Mouse (Mus musculus): ENCODE measurements around the gene Prdm5. TPM values are rescaled to one million over a fixed set of nuclear protein-coding genes. Genes with fewer than 3 reads are reported as not detected.

Prdm5 gene
- polyA plus RNA-seq, 1 experiment from 2014 or later, result 7.2 TPM

DNA sequence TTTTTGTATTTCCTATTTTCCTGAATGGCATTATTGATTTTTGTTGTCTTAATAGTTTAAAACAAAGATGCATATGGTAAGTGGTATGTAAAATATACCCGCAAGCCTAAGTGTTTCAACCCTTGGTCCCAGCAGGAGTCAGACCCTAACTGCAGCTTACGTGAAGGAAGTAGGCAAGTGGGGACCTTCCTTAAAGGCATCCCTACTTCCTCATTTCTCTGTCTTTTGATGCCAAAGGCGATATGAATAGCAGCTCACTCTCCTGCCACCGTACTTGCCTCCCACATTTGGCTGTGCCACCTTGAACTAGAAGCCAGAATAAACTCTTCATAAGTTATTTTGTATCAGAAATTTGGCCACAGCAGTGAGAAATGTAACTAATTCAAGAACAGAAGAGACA, 63.8 kb downstream of the Prdm5 start:
- no peak overlapping the region for H3K4me3 ChIP-seq (ENCODE audit: low read depth, low read length)
- ATAC-seq (ENCODE audit: low FRiP score, low TSS enrichment) (no peak), DNase-seq (ENCODE audit: low spot score) (no peak)
- H3K4me1 ChIP-seq (replicated peaks; ENCODE audit: control insufficient read depth, insufficient read depth), result no peaks in the 10 kb centered on the region
- no peaks in the 10 kb centered on the region for H3K9me3 ChIP-seq (ENCODE audit: control insufficient read depth, low read length)
- no peaks in the 10 kb centered on the region for H3K36me3 ChIP-seq (ENCODE audit: control insufficient read depth, insufficient read depth, low read length)
- H3K27ac ChIP-seq (replicated peaks), result no peak overlapping the region
- WGBS, result 89% methylated on average over 4 of the region's 4 CpGs
- H3K27me3 ChIP-seq (ENCODE audit: control insufficient read depth, insufficient read depth, low read length), result no peaks in the 10 kb centered on the region
- no peak overlapping the region for H3K4me2 ChIP-seq (replicated peaks; ENCODE audit: low read depth)
- H3K9ac ChIP-seq (ENCODE audit: low read length), result no peak overlapping the region
- no peak for TF ChIP-seq EP300 (optimal IDR thresholded peaks at IDR 0.05)
- TF ChIP-seq CTCF (IDR thresholded peaks at IDR 0.05; ENCODE audit: low read depth), result no peak

DNA sequence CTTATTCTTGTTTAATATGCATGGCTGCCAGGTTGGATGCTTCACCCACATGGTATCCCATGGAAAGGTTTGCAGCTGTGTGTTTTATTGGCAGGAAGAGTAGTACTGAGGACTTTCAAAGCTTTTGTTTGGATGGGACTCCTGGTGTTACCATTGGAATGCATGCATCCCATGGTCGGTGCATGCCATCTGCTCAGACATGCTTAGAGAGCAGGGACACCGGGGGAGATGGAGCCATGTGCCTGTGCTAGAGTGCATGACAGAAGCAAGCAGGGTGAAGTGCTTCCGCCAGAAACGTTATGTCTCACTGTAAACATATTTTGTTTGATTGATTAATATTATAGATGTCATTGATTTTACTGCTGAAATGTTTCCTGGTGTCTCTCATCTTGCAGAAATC, 70.3 kb downstream of the Prdm5 start:
- WGBS, result 45% methylated on average over 4 of the region's 4 CpGs
- Histone ChIP-seq H3K27me3 (ENCODE audit: control insufficient read depth, insufficient read depth, low read length) (no peaks in the 10 kb centered on the region), H3K4me3 (ENCODE audit: low read depth, low read length) (no peak overlapping the region), H3K4me1 (replicated peaks; ENCODE audit: control insufficient read depth, insufficient read depth) (no peaks in the 10 kb centered on the region), H3K9ac (ENCODE audit: low read length) (no peak overlapping the region), H3K4me2 (replicated peaks; ENCODE audit: low read depth) (no peak overlapping the region), H3K27ac (replicated peaks) (no peak overlapping the region), H3K36me3 (ENCODE audit: control insufficient read depth, insufficient read depth, low read length) (no peaks in the 10 kb centered on the region), H3K9me3 (ENCODE audit: control insufficient read depth, low read length) (no peaks in the 10 kb centered on the region)
- DNase-seq (ENCODE audit: low spot score) (no peak), ATAC-seq (ENCODE audit: low FRiP score, low TSS enrichment) (no peak)
- TF ChIP-seq EP300 (optimal IDR thresholded peaks at IDR 0.05) (no peak), CTCF (IDR thresholded peaks at IDR 0.05; ENCODE audit: low read depth) (no peak)

DNA sequence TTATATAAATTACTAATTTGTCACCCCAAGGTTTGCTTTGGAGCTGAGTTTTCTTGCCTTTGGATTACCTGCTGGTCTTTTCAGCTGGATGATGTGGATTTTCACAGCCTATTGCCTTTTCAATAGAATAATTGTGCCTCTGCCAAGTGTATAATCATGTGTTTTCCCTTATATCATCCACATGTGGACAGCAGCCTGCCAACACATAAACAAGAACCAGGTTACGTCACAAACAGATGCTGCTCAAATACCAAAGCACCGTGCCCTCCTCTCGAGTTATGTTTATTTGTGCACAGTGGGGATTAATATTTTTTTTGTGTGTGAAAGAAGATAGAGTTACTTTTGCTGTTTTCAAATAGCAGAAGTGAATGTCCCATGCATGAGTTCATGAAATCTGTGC, 70.9 kb downstream of the Prdm5 start:
- no peak overlapping the region for H3K4me2 ChIP-seq (replicated peaks; ENCODE audit: low read depth)
- H3K27ac ChIP-seq (replicated peaks), result no peak overlapping the region
- no peaks in the 10 kb centered on the region for H3K4me1 ChIP-seq (replicated peaks; ENCODE audit: control insufficient read depth, insufficient read depth)
- H3K4me3 ChIP-seq (ENCODE audit: low read depth, low read length), result no peak overlapping the region
- no peaks in the 10 kb centered on the region for H3K27me3 ChIP-seq (ENCODE audit: control insufficient read depth, insufficient read depth, low read length)
- TF ChIP-seq CTCF (IDR thresholded peaks at IDR 0.05; ENCODE audit: low read depth) (no peak), EP300 (optimal IDR thresholded peaks at IDR 0.05) (no peak)
- DNase-seq (ENCODE audit: low spot score) (no peak), ATAC-seq (ENCODE audit: low FRiP score, low TSS enrichment) (no peak)
- H3K9ac ChIP-seq (ENCODE audit: low read length), result no peak overlapping the region
- H3K9me3 ChIP-seq (ENCODE audit: control insufficient read depth, low read length), result no peaks in the 10 kb centered on the region
- WGBS, result 59% methylated on average over 3 of the region's 3 CpGs
- H3K36me3 ChIP-seq (ENCODE audit: control insufficient read depth, insufficient read depth, low read length), result no peaks in the 10 kb centered on the region

DNA sequence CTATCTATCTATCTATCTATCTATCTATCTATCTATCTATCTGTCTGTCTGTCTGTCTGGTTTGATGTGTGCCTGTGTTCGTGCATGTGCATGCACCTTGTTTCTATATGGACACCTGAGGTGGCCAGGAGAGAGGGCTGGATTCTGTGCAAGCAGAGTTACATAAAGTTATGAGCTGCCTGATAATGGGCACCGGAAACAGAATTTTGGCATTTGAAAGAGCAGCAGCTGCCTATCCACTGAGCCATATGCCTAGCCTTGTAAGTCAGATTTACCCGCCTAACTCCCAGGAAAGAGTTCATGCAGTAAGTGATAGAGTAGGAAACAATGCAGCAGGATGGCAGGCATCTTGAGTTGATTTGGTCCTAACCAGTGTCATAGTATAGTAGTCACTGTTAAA, 71.4 kb downstream of the Prdm5 start:
- Histone ChIP-seq H3K27me3 (ENCODE audit: control insufficient read depth, insufficient read depth, low read length) (no peaks in the 10 kb centered on the region), H3K9ac (ENCODE audit: low read length) (no peak overlapping the region), H3K4me3 (ENCODE audit: low read depth, low read length) (no peak overlapping the region), H3K9me3 (ENCODE audit: control insufficient read depth, low read length) (no peaks in the 10 kb centered on the region), H3K27ac (replicated peaks) (no peak overlapping the region), H3K36me3 (ENCODE audit: control insufficient read depth, insufficient read depth, low read length) (no peaks in the 10 kb centered on the region), H3K4me2 (replicated peaks; ENCODE audit: low read depth) (no peak overlapping the region), H3K4me1 (replicated peaks; ENCODE audit: control insufficient read depth, insufficient read depth) (no peaks in the 10 kb centered on the region)
- DNase-seq (ENCODE audit: low spot score), result no peak
- no peak for ATAC-seq (ENCODE audit: low FRiP score, low TSS enrichment)
- TF ChIP-seq CTCF (IDR thresholded peaks at IDR 0.05; ENCODE audit: low read depth), result no peak
- no peak for TF ChIP-seq EP300 (optimal IDR thresholded peaks at IDR 0.05)
- 94% methylated on average over 3 of the region's 3 CpGs for whole genome bisulfite sequencing

DNA sequence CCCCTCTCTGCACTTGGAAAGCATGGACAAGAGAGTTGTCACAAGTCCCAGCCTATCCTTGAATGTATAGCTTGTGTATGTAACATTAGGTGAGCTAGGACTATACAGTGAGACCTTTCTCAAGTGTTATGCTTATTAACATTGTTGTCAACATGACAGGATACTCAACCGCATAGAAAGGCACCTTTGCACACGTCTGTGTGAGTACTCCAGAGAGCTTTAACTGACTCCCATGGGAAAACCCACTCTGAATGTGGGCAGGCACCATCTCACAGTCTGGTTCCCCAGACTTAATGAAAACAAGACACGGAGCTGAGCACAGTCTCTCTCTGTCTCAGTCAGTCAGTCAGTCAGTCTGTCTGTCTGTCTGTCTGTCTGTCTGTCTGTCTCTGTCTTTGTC, 75.2 kb downstream of the Prdm5 start:
- 79% methylated on average over 3 of the region's 3 CpGs for WGBS
- Histone ChIP-seq H3K4me3 (ENCODE audit: low read depth, low read length) (no peak overlapping the region), H3K9me3 (ENCODE audit: control insufficient read depth, low read length) (no peaks in the 10 kb centered on the region), H3K27ac (replicated peaks) (no peak overlapping the region), H3K4me2 (replicated peaks; ENCODE audit: low read depth) (no peak overlapping the region), H3K4me1 (replicated peaks; ENCODE audit: control insufficient read depth, insufficient read depth) (no peaks in the 10 kb centered on the region), H3K36me3 (ENCODE audit: control insufficient read depth, insufficient read depth, low read length) (no peaks in the 10 kb centered on the region), H3K9ac (ENCODE audit: low read length) (no peak overlapping the region), H3K27me3 (ENCODE audit: control insufficient read depth, insufficient read depth, low read length) (no peaks in the 10 kb centered on the region)
- TF ChIP-seq CTCF (IDR thresholded peaks at IDR 0.05; ENCODE audit: low read depth) (no peak), EP300 (optimal IDR thresholded peaks at IDR 0.05) (no peak)
- DNase-seq (ENCODE audit: low spot score) (no peak), ATAC-seq (ENCODE audit: low FRiP score, low TSS enrichment) (no peak)

DNA sequence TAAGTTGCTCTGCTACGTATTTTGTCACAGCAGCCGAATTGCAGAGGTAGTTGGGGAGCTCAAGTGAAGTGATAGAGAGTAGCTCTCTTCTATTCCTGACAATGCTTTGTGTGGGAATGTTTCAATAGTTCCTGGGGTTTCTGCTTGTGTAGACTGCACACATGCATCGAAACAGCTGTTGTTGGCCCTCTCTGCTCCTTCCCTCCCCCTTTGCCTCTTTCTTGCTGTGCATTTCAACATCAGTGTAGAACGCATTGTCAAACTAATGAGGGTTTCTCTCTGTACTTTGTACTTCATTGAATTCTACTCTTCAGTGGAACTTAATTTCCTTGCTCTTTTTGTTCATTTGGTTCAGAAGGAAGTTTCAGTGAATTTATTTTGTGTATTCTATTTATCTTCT, 75.8 kb downstream of the Prdm5 start:
- Histone ChIP-seq H3K4me1 (replicated peaks; ENCODE audit: control insufficient read depth, insufficient read depth) (no peaks in the 10 kb centered on the region), H3K9ac (ENCODE audit: low read length) (no peak overlapping the region), H3K27ac (replicated peaks) (no peak overlapping the region), H3K27me3 (ENCODE audit: control insufficient read depth, insufficient read depth, low read length) (no peaks in the 10 kb centered on the region), H3K4me3 (ENCODE audit: low read depth, low read length) (no peak overlapping the region), H3K4me2 (replicated peaks; ENCODE audit: low read depth) (no peak overlapping the region), H3K36me3 (ENCODE audit: control insufficient read depth, insufficient read depth, low read length) (no peaks in the 10 kb centered on the region), H3K9me3 (ENCODE audit: control insufficient read depth, low read length) (no peaks in the 10 kb centered on the region)
- WGBS, result 84% methylated on average over 4 of the region's 4 CpGs
- no peak for ATAC-seq (ENCODE audit: low FRiP score, low TSS enrichment)
- no peak for DNase-seq (ENCODE audit: low spot score)
- no peak for TF ChIP-seq CTCF (IDR thresholded peaks at IDR 0.05; ENCODE audit: low read depth)
- no peak for TF ChIP-seq EP300 (optimal IDR thresholded peaks at IDR 0.05)
